Mouse (Mus musculus) kidney, postnatal 14 days (tissue): ENCODE measurements around the gene Ndufb6.

ENCODE experiments used
- DNase-seq: peaks from one replicate; pipeline ENCODE4 v3.0.0; 2022; ENCODE audit warnings: mixed read lengths

The Ndufb6 gene

GRCm38 (mm10) chr4:40253766-40254165 is 25.5 kb downstream of the Ndufb6 start:
- DNase-seq = no peak

- DNase-seq = no peak
Measured at GRCm38 (mm10) chr4:40250984-40251383, 28.2 kb downstream of the Ndufb6 start.

- no peak for DNase-seq
Measured at GRCm38 (mm10) chr4:40244035-40244434, 35.2 kb downstream of the Ndufb6 start.

- DNase-seq = no peak
Measured at GRCm38 (mm10) chr4:40243006-40243405, 36.2 kb downstream of the Ndufb6 start.

- no peak for DNase-seq
Measured at GRCm38 (mm10) chr4:40241928-40242327, 37.3 kb downstream of the Ndufb6 start.

- DNase-seq = no peak
Measured at GRCm38 (mm10) chr4:40240272-40240744, 38.9 kb downstream of the Ndufb6 start.

- peak; percentile 50 for DNase-seq
Measured at GRCm38 (mm10) chr4:40239409-40240271, 39.6 kb downstream of the Ndufb6 start, which contains the start of gene Ddx58. TSS of gene Ddx58 (minus strand) at chr4:40239828.

GRCm38 (mm10) chr4:40238483-40239408 is 40.5 kb downstream of the Ndufb6 start:
- DNase-seq = peak; percentile 89

- DNase-seq = no peak
Measured at GRCm38 (mm10) chr4:40236829-40237228, 42.4 kb downstream of the Ndufb6 start.

GRCm38 (mm10) chr4:40234256-40234655 is 45.0 kb downstream of the Ndufb6 start:
- DNase-seq = no peak

GRCm38 (mm10) chr4:40233062-40233664 is 46.1 kb downstream of the Ndufb6 start:
- no peak for DNase-seq

GRCm38 (mm10) chr4:40229723-40230122 is 49.5 kb downstream of the Ndufb6 start:
- no peak for DNase-seq

- DNase-seq = no peak
Measured at GRCm38 (mm10) chr4:40227886-40228285, 51.3 kb downstream of the Ndufb6 start.

- DNase-seq = no peak
Measured at GRCm38 (mm10) chr4:40227131-40227530, 52.1 kb downstream of the Ndufb6 start.

GRCm38 (mm10) chr4:40226095-40226494 is 53.1 kb downstream of the Ndufb6 start:
- DNase-seq = peak; percentile 39

GRCm38 (mm10) chr4:40221876-40222585 is 57.2 kb downstream of the Ndufb6 start:
- no peak for DNase-seq

- no peak for DNase-seq
Measured at GRCm38 (mm10) chr4:40221004-40221760, 58.0 kb downstream of the Ndufb6 start.
